Mouse (Mus musculus) cerebellum, adult 2 months (tissue): ENCODE data around the gene Pex14. TPM values are rescaled to one million over a fixed set of nuclear protein-coding genes. Genes with fewer than 3 reads are reported as not detected.
A peak's percentile ranks its signal among the peaks of the same experiment; 100 is the strongest.
"Not testable (repeated sequence)": the region's sequence is repeated elsewhere in the genome, so short reads cannot be mapped to it uniquely, and the experiment has no call there.

Experiments used
- DNase-seq, 2 experiments: peaks; one replicate each; pipeline ENCODE4 v3.0.0; 2021
- H3K27ac ChIP-seq: fragments of 200-500 bp; 2 replicates; pipeline ENCODE4 v1.5.1; 2012; ENCODE audit warnings: low read length, control low read depth, inconsistent platforms; ENCODE audit not compliant: insufficient read depth
- H3K27me3 ChIP-seq: fragments of 200-500 bp; 2 replicates; pipeline ENCODE4 v1.6.1; 2012; ENCODE audit warnings: inconsistent platforms, mild to moderate bottlenecking, low read length, moderate library complexity; ENCODE audit not compliant: control insufficient read depth, insufficient read depth
- H3K4me1 ChIP-seq: fragments of 200-500 bp; 2 replicates; pipeline ENCODE4 v1.6.1; 2011; ENCODE audit warnings: low read length; ENCODE audit not compliant: control insufficient read depth, insufficient read depth
- H3K4me3 ChIP-seq: fragments of 200-500 bp; replicated peaks from 2 replicates; pipeline ENCODE3; 2011; ENCODE audit warnings: mild to moderate bottlenecking, low read depth, low read length, control low read depth; ENCODE audit not compliant: insufficient read depth
- CTCF ChIP-seq: fragments of 200-500 bp; IDR thresholded peaks from 2 replicates; pipeline ENCODE4 v1.5.1; 2011; ENCODE audit warnings: low read depth, mild to moderate bottlenecking, control low read depth, low read length, moderate library complexity, borderline replicate concordance; ENCODE audit not compliant: insufficient read depth
- POLR2A ChIP-seq: fragments of 200-500 bp; IDR thresholded peaks from 2 replicates; pipeline ENCODE4 v1.6.1; 2011; ENCODE audit warnings: low read length, control low read depth, borderline replicate concordance; ENCODE audit not compliant: insufficient read depth
- WGBS: fragments of 180-500 bp; shearing (Covaris S2); methylation state at CpG from one replicate; pipeline ENCODE4 v1.1.7; 2018; 5-methylcytosine and 5-hydroxymethylcytosine counted together
- polyA plus RNA-seq: library from polyadenylated mRNA; depleted of rRNA; stranded (reverse); fragments of >200 nt; gene quantifications from 2 replicates; pipeline ENCODE4 v1.2.3, GENCODE M21; 2012

Pex14 gene
- polyA plus RNA-seq, 1 experiment = 52.5 TPM

DNA sequence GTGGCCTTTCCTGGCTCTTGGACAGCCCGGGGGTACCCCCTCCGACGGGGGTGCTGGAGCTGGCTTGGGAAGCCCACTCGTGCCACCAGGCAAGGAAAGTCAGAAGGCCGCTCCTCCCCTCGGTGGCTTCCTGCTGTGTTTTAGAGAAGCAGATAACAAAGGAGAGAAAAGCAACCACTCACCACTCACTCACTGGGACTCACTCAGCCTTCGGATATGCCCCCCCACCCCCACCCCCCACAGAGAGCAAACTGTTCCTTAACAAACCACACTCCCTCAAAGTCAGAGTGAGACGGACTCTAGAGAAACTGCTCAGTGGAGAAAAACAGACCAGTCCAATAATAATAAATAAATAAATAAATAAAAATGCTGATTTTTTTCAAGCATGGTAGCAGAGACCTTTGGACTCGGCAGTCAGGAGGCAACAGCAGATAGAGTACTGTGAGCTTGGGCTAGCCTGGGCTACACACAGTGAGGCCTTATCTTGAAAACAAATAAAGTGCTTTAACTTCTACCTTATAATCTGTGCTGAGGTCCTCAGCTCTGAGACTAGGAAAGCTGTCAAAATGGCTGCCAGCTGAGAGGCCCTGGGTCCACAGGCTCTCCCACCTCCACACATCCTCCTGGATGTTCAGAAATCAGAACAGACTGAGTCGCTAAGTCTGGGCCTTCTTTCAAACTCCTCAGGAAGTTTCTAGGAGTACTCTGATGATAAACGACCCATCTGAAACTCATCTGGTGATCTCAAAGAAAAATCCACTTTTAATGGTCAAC, 25.9 kb upstream of the Pex14 start:
- Histone ChIP-seq H3K27ac (no peak overlapping the region), H3K27me3 (no peaks in the 10 kb centered on the region), H3K4me1 (no peaks in the 10 kb centered on the region), H3K4me3 (no peak overlapping the region)
- WGBS = 39% methylated on average over 11 of the region's 11 CpGs
- DNase-seq = no peak
- TF ChIP-seq POLR2A (no peak), CTCF (no peak)

DNA sequence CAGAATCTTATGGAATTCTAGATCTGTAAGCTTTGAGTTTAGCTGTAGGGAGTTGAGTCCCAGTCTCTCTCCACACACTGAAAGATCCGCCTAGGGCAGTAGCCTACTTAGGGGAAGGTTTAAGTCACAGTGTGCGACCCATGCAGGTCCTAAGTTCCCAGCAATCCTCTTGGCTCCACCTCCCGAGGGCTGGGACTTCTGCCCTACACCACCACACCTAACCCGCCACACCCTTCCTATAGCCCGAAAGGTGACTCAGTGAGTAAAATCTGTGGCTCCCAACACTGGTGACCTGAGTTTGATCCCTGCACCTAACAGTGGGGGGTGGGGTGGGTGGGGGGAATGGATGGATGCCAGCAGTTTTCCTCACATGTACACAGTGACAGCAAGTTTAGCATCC, 23.8 kb upstream of the Pex14 start:
- 76% methylated on average over 5 of the region's 5 CpGs for WGBS
- H3K4me1 ChIP-seq = no peaks in the 10 kb centered on the region
- TF ChIP-seq CTCF = no peak
- TF ChIP-seq POLR2A = no peak
- no peak overlapping the region for H3K27ac ChIP-seq
- no peaks in the 10 kb centered on the region for H3K27me3 ChIP-seq
- no peak overlapping the region for H3K4me3 ChIP-seq
- no peak for DNase-seq

DNA sequence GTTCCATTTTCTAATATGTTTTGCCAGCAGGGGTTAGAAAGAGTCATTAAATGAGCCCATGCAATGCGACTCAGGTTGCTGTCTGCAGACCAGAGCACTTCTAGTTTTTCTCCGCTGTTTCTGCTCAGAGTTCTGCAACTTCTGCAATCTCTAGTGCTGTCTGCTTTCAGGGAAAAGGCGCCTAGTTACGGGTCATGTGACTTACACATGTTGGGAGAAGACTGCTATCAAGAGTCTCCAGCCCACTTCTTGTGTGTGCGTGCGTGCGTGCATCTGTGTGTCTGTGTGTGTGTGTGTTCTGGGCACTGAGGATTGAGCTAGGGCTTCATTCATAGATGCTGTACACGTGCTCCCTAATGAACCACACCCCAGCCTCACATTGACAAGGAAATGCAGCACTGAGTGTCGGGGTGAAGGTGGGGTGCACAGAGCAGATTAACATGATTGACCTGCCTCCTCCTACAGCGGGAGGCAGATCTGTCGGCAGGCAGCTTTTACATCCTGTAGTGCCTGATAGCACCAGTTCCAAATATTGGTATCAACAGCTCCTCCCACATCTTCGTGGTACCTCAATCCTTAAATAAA, 20.4 kb upstream of the Pex14 start:
- not testable (repeated sequence) for DNase-seq, H3K27ac ChIP-seq, H3K27me3 ChIP-seq, H3K4me3 ChIP-seq, H3K4me1 ChIP-seq
- 84% methylated on average over 12 of the region's 12 CpGs for WGBS

DNA sequence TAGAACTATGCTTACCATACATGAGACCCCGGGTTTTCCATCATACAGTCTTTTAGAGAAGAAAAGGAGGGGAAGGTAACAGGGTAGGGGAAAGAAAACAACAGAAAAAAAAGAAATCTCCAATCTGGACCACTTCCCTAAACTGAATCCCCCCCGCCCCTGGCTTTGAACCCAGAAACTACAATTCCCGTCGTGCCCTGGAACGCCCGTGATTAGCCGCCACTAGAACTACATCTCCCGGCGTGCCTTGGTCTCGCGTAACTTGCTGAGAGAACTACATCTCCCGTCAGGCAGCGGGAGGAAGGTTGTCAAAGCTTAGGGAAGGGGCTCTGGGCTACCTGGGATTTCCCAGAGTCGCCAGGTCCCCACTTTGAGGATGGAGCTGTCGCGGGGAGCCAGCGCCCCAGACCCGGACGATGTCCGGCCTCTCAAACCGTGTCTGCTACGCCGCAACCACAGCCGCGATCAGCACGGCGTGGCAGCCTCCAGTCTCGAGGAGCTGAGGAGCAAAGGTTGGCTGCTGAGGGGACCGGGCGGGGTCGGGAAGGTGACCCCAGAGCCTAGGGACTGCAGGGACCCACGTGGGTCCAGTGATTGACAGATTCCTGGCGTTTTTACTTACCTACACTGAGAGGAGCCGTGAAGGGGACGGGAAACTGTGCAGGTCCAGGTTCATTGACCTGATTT, 4.3 kb upstream of the Pex14 start, which contains the start of gene Dffa:
Gene Dffa (plus strand): TSS at position 272 of the 687 bp plus-strand sequence.
- WGBS = under 1% methylated on average over 35 of the region's 35 CpGs
- no peak for TF ChIP-seq CTCF
- peak; percentile 73; the same call in 1 of the 2 replicates for TF ChIP-seq POLR2A
- Histone ChIP-seq H3K4me3 (peak within 1 kb of the TSS; percentile 92), H3K4me1 (peaks cover 3% of the 10 kb centered on the region; the same call in 1 of the 2 replicates), H3K27ac (0 out of 2 replicates have a peak within 1 kb of the TSS, but pooled peaks have one; percentile 49), H3K27me3 (no peaks in the 10 kb centered on the region)
- DNase-seq = peak; percentile 93 to 94

DNA sequence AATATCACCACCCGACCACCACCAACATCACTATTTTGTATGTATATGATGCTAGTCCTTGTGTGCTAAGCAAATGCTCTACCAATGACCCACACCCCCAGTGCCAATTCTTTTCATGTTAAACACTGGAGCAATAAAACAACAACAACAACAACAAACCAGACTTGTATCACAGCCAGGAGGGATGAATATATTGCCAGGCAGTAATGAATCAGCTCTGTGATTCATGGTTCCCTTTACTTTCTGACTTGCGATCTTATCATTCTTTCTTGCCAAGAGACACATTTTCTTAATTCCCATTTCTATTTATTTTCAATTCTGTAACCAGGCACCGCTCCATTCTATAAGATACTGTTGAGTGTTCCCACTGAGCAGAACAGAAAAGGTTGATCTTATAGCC, 1.8 kb upstream of the Pex14 start:
- no peak overlapping the region for H3K27ac ChIP-seq
- no peak for DNase-seq
- no peak overlapping the region for H3K4me3 ChIP-seq
- no peaks in the 10 kb centered on the region for H3K27me3 ChIP-seq
- TF ChIP-seq CTCF = no peak
- TF ChIP-seq POLR2A = no peak
- peaks cover 11% of the 10 kb centered on the region for H3K4me1 ChIP-seq
- 82% methylated on average over 3 of the region's 3 CpGs for WGBS

DNA sequence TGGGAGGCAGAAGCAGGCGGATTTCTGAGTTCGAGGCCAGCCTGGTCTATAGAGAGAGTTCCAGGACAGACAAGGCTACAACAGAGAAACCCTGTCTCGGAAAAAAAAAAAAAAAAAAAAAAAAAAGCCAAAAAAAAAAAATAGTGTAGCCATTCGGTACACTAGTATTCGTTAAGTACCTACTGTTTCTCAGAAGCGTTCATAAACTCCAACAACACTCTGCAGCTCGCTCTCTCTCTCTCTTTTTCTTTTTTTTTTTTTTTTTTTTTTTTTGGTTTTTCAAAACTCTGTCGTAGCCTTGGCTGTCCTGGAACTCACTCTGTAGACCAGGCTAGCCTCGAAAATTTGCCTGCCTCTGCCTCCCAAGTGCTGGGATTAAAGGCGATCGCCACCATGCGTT, 773 bp upstream of the Pex14 start:
- H3K4me1 ChIP-seq = peaks cover 11% of the 10 kb centered on the region
- H3K27ac ChIP-seq, H3K4me3 ChIP-seq, DNase-seq, H3K27me3 ChIP-seq: not testable (repeated sequence)
- WGBS = 87% methylated on average over 12 of the region's 12 CpGs

DNA sequence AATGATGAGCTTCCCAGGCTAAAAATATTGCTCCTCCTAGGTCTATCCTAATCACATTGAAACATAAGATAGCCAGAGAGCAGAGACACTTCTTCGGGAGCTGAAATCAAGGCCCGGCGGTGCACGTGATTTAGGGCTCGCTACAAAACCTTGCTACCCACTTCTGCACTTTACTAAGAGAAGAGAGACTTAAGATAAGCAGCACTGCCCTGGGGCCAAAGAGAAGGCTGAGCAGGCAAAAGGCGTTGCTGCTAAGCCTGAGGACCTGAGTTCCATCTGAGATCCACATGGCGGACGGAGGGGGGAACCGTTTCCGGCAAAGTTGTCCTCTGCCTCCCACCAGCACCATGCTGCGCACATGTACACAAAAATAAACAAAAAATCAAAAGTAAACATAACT, 1.1 kb downstream of the Pex14 start:
- whole genome bisulfite sequencing = 13% methylated on average over 11 of the region's 11 CpGs

DNA sequence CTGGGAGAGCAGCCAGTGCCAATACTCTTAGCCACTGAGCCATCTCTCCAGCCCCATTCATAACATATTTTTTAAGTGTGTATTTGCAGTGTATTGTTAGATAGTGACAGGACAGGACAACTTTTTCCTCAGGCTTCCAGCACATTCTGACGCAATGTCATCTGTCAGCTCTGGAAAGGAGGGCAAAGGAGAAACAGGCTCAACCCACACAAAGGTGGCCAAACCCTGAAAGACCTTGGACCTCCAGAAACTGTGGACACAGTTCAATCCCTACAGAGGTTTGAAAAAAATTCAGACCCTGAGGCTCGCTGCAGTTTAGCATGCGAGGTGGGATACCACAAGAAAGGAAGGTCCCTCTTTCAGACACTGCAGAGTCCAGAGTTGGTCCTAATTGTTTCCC, 1.7 kb downstream of the Pex14 start:
- no peak overlapping the region for H3K4me3 ChIP-seq
- 74% methylated on average over 3 of the region's 3 CpGs for WGBS
- H3K27me3 ChIP-seq = no peaks in the 10 kb centered on the region
- H3K27ac ChIP-seq = no peak overlapping the region
- DNase-seq = no peak
- no peak for TF ChIP-seq POLR2A
- no peak for TF ChIP-seq CTCF
- peaks cover 8% of the 10 kb centered on the region; the same call in 1 of the 2 replicates for H3K4me1 ChIP-seq

More for the DNA sequence above, 1.1 kb downstream of the Pex14 start:
- peak overlapping the region; percentile 53 for H3K4me3 ChIP-seq
- peaks cover 8% of the 10 kb centered on the region; the same call in 1 of the 2 replicates for H3K4me1 ChIP-seq
- H3K27ac ChIP-seq = no peak overlapping the region
- DNase-seq = no peak
- H3K27me3 ChIP-seq = no peaks in the 10 kb centered on the region
- TF ChIP-seq POLR2A (no peak), CTCF (no peak)
